Mouse (Mus musculus): ENCODE results near the gene Bckdhb. TPM values are rescaled to one million over a fixed set of nuclear protein-coding genes. Genes with fewer than 3 reads are reported as not detected.

Bckdhb gene
- polyA plus RNA-seq, 1 experiment from 2014 or later = 66.4 TPM

DNA sequence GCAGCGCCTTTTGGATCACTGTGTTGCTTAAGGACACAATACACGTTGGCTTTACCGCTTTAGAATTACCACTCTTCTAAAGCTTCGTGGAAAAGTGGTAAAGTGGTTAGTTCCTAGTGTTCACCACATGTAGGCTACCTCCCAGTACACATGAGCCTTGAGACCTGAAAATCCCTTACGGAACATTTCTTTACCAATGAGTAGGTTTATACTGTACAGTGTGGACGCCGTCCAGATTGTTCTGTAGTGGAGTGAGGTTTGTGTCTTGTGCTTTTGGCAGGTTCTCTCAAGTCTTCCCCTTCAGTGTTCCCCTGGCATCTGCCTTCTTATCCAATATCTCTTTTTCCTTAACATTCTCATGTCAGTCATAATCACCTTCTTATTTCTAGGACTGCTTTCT, 178.4 kb downstream of the Bckdhb start:
- H3K4me1 ChIP-seq = peaks cover 10% of the 10 kb centered on the region
- no peaks in the 10 kb centered on the region for H3K27me3 ChIP-seq (ENCODE audit: poor library complexity, severe bottlenecking)
- WGBS = 95% methylated on average over 7 of the region's 7 CpGs
- DNase-seq (ENCODE audit: extremely low spot score, low spot score) = no peak
- no peak overlapping the region for H3K4me3 ChIP-seq
- no peaks in the 10 kb centered on the region for H3K9me3 ChIP-seq
- H3K36me3 ChIP-seq (replicated peaks) = no peaks in the 10 kb centered on the region
- no peak overlapping the region for H3K27ac ChIP-seq

DNA sequence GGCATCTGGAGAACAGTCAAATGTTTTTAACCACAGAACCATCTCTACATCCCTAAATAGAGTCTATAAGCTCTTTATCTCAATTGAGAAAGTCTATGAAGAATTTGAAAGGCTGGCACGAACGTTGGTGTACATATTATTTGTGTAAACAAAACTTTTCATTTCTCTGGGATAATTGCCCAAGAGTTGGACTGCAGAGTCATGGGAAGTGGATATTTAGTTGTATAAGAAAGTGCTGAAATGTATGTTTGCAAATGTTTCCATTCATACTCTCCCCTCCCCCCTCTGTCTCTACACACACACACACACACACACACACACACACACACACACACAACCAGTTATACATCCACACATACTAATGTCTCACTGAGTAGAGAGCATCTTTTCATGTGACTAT, 181.5 kb downstream of the Bckdhb start:
- DNase-seq (ENCODE audit: extremely low spot score, low spot score) = no peak
- WGBS = 93% methylated on average over 2 of the region's 2 CpGs
- H3K4me1 ChIP-seq = peaks cover 34% of the 10 kb centered on the region
- H3K4me3 ChIP-seq = no peak overlapping the region
- no peaks in the 10 kb centered on the region for H3K36me3 ChIP-seq (replicated peaks)
- H3K27ac ChIP-seq = no peak overlapping the region
- H3K27me3 ChIP-seq (ENCODE audit: poor library complexity, severe bottlenecking) = no peaks in the 10 kb centered on the region
- H3K9me3 ChIP-seq = no peaks in the 10 kb centered on the region

DNA sequence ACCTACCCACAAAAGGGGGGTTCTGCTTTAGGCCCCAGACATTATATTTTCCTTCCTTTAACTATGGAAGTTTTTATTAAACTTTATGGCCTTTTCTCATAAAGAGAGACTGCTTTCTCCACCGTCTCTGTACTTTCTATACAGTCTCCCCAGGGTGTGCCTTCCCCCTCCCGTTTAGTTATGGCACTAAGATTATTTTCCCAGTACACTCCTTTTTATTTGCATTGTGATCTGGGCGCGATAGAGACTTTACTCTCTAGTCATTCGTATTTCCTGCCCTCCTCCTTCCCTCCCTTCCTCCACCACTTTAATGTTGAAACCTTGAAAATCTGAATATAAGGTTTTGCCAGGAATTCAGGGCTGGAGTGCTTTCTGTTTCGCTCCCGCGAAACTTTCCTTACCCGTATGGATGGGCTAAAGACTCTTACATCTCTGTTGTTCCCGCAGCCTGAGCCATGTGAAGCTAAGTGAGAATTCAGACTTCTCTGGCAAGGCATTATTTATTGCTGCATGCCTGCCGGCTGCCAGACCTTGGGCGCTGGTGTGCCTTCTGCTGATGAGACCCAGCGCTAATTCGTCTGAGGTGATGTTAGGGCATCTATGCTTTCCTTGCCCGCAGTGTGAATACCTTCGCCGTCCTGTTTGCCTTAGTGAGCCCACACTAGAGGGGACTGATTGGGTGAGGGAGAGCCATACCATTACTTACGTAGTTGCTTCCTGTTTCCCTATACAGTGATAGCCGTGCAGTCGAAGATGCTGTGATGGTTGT, 182.3 kb downstream of the Bckdhb start:
- DNase-seq (ENCODE audit: extremely low spot score, low spot score) = no peak
- Histone ChIP-seq H3K27me3 (ENCODE audit: poor library complexity, severe bottlenecking) (no peaks in the 10 kb centered on the region), H3K27ac (peak overlapping the region; percentile 48), H3K36me3 (replicated peaks) (no peaks in the 10 kb centered on the region), H3K4me3 (no peak overlapping the region), H3K4me1 (peaks cover 39% of the 10 kb centered on the region), H3K9me3 (no peaks in the 10 kb centered on the region)
- 89% methylated on average over 20 of the region's 20 CpGs for WGBS

DNA sequence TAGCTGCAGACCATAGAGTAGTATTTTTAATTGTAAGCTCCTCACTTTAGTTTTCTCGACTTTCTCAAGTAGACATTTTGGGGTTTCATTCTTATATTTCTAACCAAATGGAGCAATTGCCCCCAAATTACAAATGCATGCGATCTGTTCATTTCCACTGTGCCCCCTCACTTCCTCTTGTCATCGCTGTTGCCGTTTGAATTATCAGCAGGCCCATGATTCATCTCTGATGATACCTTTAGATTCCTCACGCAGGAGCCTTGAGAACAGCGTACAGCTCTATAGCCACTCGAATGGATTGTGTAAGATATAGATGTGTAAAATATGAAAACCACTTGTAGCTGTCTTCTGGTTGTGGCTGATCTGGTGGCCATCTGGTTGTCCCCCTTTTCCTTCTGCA, 183.6 kb downstream of the Bckdhb start:
- DNase-seq (ENCODE audit: extremely low spot score, low spot score) = no peak
- Histone ChIP-seq H3K4me3 (no peak overlapping the region), H3K36me3 (replicated peaks) (no peaks in the 10 kb centered on the region), H3K4me1 (peaks cover 46% of the 10 kb centered on the region), H3K27me3 (ENCODE audit: poor library complexity, severe bottlenecking) (no peaks in the 10 kb centered on the region), H3K9me3 (no peaks in the 10 kb centered on the region), H3K27ac (no peak overlapping the region)
- WGBS = 93% methylated on average over 7 of the region's 7 CpGs

DNA sequence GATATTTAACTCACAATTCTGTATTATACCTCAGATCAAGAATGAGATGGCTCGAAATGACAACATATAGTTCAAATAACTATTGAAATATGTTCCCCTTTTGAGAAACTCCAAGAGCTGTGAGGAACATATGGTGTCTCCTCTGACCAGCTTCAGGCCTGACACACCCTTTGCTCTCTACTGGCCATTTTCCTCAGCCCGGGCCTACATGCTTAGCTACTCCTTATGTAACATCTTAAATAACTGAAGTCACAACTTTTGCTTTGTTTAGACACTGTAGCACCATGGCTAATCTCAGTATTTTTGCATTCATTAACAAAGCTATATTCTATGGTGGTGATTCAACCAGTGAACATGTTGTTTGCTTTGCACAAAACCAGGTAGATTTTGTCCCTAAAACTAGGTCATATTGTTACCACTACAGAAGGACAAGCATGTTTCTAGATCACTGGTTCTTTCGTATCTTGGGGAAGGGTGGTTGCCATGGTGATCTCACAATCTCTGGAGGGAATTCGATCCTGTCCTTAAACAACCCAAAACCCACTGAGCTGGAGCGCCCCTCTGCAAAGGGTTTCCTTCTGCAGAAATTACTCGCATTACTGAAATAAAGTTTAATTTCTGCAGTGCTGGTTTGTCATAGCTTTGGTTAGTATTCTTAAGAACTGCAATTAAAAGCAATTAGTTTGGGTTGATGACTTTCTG, 185.0 kb downstream of the Bckdhb start:
- H3K4me3 ChIP-seq = no peak overlapping the region
- H3K9me3 ChIP-seq = no peaks in the 10 kb centered on the region
- H3K4me1 ChIP-seq = peaks cover 49% of the 10 kb centered on the region
- WGBS = 42% methylated on average over 6 of the region's 6 CpGs
- no peaks in the 10 kb centered on the region for H3K36me3 ChIP-seq (replicated peaks)
- H3K27me3 ChIP-seq (ENCODE audit: poor library complexity, severe bottlenecking) = no peaks in the 10 kb centered on the region
- H3K27ac ChIP-seq = peak overlapping the region; percentile 51; the same call in 1 of the 2 replicates
- DNase-seq (ENCODE audit: extremely low spot score, low spot score) = no peak

DNA sequence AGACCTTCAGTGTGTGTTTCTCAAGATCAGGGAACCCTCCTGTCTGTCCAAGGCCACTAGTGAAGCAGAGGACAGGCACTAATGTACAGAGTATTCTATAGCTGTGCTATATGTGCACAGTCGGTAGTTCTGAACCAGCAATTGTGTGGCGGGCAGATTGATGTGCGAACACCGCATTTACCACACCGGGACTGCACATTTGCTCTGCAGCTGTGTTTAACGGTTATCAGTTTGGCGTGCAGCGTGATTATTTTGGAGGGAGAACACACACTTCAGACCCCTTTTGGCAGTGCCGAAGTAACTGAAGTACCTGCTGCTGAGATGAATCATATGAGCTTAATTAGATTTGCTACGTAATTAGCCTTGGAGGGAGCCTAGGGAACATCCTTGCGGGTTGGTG, 185.7 kb downstream of the Bckdhb start:
- Histone ChIP-seq H3K4me3 (no peak overlapping the region), H3K27me3 (ENCODE audit: poor library complexity, severe bottlenecking) (no peaks in the 10 kb centered on the region), H3K4me1 (peaks cover 49% of the 10 kb centered on the region), H3K27ac (peak overlapping the region; percentile 48; the same call in 1 of the 2 replicates), H3K9me3 (no peaks in the 10 kb centered on the region), H3K36me3 (replicated peaks) (no peaks in the 10 kb centered on the region)
- 62% methylated on average over 11 of the region's 11 CpGs for WGBS
- DNase-seq (ENCODE audit: extremely low spot score, low spot score) = no peak

DNA sequence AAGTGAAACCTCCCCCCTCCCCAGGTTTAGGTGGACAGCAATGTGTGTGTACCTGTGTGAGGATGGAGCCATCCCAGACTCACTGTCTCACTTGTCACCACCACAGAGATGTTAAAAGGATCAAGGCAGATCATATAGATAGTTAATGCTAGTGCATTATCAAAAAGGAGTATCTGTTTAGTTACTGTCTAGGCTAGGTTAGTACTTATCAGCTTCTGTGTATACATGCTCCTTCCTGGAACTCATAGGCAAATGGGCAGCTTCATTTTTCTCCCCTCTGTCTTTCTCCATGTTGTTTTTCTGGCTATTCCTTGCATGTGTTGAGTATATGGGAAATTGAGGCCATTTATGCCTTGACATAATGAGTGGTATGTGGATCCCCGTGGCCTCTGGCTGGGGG, 187.4 kb downstream of the Bckdhb start:
- Histone ChIP-seq H3K4me3 (no peak overlapping the region), H3K36me3 (replicated peaks) (no peaks in the 10 kb centered on the region), H3K27me3 (ENCODE audit: poor library complexity, severe bottlenecking) (no peaks in the 10 kb centered on the region), H3K9me3 (no peaks in the 10 kb centered on the region), H3K4me1 (peaks cover 45% of the 10 kb centered on the region), H3K27ac (peak overlapping the region; percentile 48; the same call in 1 of the 2 replicates)
- DNase-seq (ENCODE audit: extremely low spot score, low spot score) = no peak
- 65% methylated on average over 1 of the region's 1 CpGs for WGBS

DNA sequence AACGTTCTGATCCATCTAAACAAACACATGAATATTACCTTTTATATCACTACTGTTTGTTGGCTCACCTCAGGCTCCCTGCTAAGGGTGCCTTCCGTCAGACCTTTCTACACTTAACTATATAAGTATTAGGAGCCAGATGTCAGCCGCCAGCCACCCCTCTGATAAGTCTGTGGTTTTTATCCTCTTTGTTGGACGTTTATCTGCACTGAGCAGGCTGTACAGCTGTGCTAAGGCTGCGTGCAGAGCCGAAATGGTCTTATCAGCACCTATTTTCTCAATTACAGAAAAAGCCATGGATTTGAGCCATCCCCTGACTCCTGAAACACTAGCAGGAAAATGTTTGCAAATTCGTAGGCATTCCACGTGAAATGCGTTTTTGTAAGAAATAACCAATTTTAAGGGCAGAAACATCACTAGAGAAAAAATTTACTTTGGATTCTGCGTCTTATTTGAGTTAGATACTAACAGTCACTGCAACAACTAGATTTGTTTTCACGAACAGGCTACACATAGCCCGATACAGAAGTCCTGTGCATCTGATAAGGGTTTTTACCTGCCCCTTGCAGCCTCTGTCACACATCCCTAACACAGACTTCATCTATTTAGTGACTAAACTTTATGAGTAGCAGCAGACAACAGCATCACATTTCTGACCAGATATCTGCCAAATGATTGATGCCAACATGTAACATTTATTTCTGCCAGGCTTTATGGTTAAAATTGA, 188.1 kb downstream of the Bckdhb start:
- WGBS = 85% methylated on average over 12 of the region's 12 CpGs
- no peak for DNase-seq (ENCODE audit: extremely low spot score, low spot score)
- H3K27me3 ChIP-seq (ENCODE audit: poor library complexity, severe bottlenecking) = no peaks in the 10 kb centered on the region
- no peak overlapping the region for H3K4me3 ChIP-seq
- no peaks in the 10 kb centered on the region for H3K36me3 ChIP-seq (replicated peaks)
- H3K9me3 ChIP-seq = no peaks in the 10 kb centered on the region
- H3K4me1 ChIP-seq = peaks cover 40% of the 10 kb centered on the region
- H3K27ac ChIP-seq = no peak overlapping the region

DNA sequence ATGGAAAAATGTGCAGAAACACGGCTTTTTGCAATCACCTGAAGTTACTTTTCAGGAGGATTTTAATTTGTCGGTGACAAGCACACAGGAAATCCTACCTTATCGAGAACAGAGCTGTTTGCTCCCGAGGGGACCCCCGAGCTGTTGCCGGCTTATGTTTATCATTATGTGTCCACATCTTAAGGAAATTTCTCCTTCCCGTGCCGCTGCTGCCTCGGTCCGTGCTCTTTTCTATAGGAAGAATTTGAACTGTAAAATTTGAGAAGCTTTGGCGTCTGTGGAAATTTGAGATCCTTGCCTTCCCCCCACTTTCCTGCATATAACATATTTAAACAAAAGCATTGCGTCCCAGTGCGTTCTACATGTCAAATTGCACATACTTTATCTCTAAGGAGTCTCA, 189.3 kb downstream of the Bckdhb start:
- H3K27ac ChIP-seq = no peak overlapping the region
- DNase-seq (ENCODE audit: extremely low spot score, low spot score) = no peak

DNA sequence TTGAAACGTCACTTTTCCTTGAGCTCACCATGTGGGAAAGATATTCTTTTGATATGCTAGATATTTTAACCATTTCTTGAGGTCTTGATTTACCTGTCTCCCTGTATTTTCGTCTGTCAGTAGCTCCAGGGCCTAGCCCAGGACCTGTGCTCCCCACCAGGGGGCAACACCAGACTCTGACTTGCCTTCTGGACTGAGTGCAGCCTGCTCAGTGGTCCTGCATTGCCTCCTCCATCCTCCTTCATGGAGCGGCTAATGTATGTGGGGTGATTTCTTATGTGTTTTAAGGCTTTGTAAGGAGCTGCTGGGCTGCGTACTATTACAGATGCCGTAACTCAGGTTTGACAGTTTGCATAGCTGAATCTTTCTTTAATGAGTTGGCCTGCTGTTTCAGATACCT, 192.4 kb downstream of the Bckdhb start:
- Histone ChIP-seq H3K36me3 (replicated peaks) (no peaks in the 10 kb centered on the region), H3K4me1 (peaks cover 18% of the 10 kb centered on the region), H3K9me3 (no peaks in the 10 kb centered on the region), H3K27ac (no peak overlapping the region), H3K4me3 (no peak overlapping the region), H3K27me3 (ENCODE audit: poor library complexity, severe bottlenecking) (no peaks in the 10 kb centered on the region)
- whole genome bisulfite sequencing = 82% methylated on average over 5 of the region's 5 CpGs
- DNase-seq (ENCODE audit: extremely low spot score, low spot score) = no peak

More for the DNA sequence above, 189.3 kb downstream of the Bckdhb start:
- H3K9me3 ChIP-seq = no peaks in the 10 kb centered on the region
- no peaks in the 10 kb centered on the region for H3K27me3 ChIP-seq (ENCODE audit: poor library complexity, severe bottlenecking)
- peaks cover 36% of the 10 kb centered on the region for H3K4me1 ChIP-seq
- no peak overlapping the region for H3K4me3 ChIP-seq
- no peaks in the 10 kb centered on the region for H3K36me3 ChIP-seq (replicated peaks)
- 74% methylated on average over 13 of the region's 13 CpGs for WGBS

DNA sequence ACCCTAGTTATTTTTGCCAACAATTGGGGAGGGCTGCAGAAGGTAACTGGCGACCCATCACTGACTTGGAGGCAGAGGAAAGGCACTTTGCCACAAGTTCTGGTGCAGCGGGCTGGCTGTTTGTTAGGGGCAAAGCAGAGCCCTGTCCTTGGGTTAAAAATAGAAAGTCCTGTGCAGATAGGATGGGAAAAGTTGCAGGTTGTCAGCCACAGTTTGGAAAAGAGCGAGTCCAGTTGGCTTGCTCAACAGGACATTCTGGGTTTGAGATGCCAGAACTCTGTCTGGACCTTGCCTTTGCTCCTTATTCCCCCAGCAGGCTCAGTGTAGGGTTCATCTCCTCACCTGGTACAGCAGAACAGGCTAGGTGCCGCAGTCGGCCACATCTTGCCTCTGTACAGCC, 200.1 kb downstream of the Bckdhb start:
- Histone ChIP-seq H3K36me3 (replicated peaks) (no peaks in the 10 kb centered on the region; the same call in 1 of the 2 replicates), H3K4me1 (peaks cover 6% of the 10 kb centered on the region), H3K4me3 (no peak overlapping the region), H3K27me3 (ENCODE audit: poor library complexity, severe bottlenecking) (no peaks in the 10 kb centered on the region), H3K27ac (no peak overlapping the region), H3K9me3 (no peaks in the 10 kb centered on the region)
- 95% methylated on average over 5 of the region's 5 CpGs for WGBS
- no peak for DNase-seq (ENCODE audit: extremely low spot score, low spot score)

DNA sequence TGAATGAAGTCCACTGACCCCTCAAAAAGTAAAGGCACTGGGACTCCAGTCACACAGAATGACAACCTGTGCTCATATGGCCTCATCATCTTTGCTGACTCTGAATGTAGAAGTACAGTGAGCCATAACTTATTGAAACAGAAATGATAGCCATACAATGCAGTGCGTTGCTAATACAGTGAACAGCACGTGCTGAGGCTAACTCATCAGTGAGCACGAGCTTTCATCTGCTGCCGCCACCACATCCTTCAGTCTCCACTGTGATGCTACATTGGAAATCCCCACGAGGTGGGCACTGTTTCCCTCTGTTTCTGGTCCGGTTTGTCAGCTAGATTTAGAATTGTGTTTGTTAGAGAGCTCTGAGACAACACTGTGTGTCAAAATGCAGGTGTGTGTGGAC, 205.4 kb downstream of the Bckdhb start:
- H3K4me3 ChIP-seq = no peak overlapping the region
- WGBS = 90% methylated on average over 6 of the region's 6 CpGs
- peaks cover 9% of the 10 kb centered on the region; the same call in 1 of the 2 replicates for H3K4me1 ChIP-seq
- H3K27ac ChIP-seq = no peak overlapping the region
- H3K9me3 ChIP-seq = no peaks in the 10 kb centered on the region
- DNase-seq (ENCODE audit: extremely low spot score, low spot score) = no peak
- no peaks in the 10 kb centered on the region for H3K27me3 ChIP-seq (ENCODE audit: poor library complexity, severe bottlenecking)
- no peaks in the 10 kb centered on the region; the same call in 1 of the 2 replicates for H3K36me3 ChIP-seq (replicated peaks)

DNA sequence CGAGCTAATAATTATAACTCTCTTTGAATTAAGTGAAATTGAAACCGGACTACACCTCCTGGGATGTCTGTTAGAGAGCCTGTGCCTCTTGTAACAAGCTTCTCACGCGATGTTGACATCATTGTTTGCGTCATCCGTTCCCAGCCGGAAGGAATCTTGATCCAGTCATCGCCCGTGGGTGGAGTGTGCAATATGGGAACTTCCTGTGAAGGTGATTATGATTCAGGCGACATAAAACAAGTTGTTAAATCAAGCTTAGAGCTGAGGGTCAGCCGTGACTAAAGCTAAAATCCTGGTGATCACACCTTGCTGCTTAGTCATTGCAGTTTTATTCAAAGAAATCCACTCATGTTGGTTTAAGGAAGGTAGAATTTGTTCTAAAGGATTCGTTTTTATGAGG, 210.1 kb downstream of the Bckdhb start:
- H3K9me3 ChIP-seq = no peaks in the 10 kb centered on the region
- H3K4me3 ChIP-seq = no peak overlapping the region
- 90% methylated on average over 12 of the region's 12 CpGs for WGBS

More for the DNA sequence above, 210.1 kb downstream of the Bckdhb start:
- Histone ChIP-seq H3K36me3 (replicated peaks) (no peaks in the 10 kb centered on the region), H3K27ac (no peak overlapping the region), H3K27me3 (ENCODE audit: poor library complexity, severe bottlenecking) (no peaks in the 10 kb centered on the region), H3K4me1 (peaks cover 9% of the 10 kb centered on the region; the same call in 1 of the 2 replicates)
- no peak for DNase-seq (ENCODE audit: extremely low spot score, low spot score)

All from forebrain, embryonic 10.5 days (tissue).